10 mouse cellular contexts compared by ENCODE assay signal in the genomic region with DNA sequence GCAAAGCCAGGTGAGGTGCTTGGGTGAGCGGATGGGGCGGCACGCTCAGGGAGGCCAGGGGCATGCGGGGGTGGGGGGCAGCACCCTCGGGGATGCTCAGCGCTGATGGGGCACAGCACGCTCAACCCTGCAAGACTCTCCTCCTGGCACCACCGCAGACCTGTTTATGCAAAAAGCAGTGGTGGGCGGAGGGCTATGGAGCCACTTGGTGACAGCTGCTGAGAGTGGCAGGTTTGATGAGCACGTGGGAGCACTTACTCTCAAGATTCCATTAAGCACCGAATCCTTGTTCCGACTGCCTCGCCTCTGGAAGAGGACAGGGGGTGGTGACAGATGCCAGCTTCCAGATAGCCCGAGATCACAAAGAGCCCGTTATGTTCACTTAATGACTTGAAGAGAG.
DNase-seq lines count a peak whose midpoint lies in the region; ATAC-seq lines count a peak whose summit lies in the region.
"Had no signal": no experiment of that assay in that cellular context is flagged by ENCODE, and none has a peak within 500 bp of the region (broad histone marks: within the 10 kb centered on the region; RNA-seq: fewer than 3 reads in every experiment).

No protein-coding gene starts in this region.

- no peak overlapping the region for H3K4me3 ChIP-seq in heart, embryonic 12.5 days
- H3K4me3 ChIP-seq in megakaryocyte, embryonic 14.5 days (replicated peaks): peak overlapping the region; percentile 14
- H3K4me3 ChIP-seq in hindbrain, embryonic 14.5 days (replicated peaks; ENCODE audit: low read length): no peak overlapping the region
- H3K4me3 ChIP-seq in neural tube, embryonic 15.5 days (replicated peaks): no peak overlapping the region

- no peak for DNase-seq in heart, postnatal 36 days
- no peak for DNase-seq in hindbrain, embryonic 14.5 days (ENCODE audit: low spot score)
- no peak for DNase-seq in ovary, postnatal 10 days (ENCODE audit: low spot score)
- DNase-seq in cerebellum, postnatal 25 days: no peak
- DNase-seq: lung, adult 18-20 months had no signal

- H3K27ac ChIP-seq in heart, embryonic 12.5 days (ENCODE audit: poor library complexity, severe bottlenecking): no peak overlapping the region
- H3K27ac ChIP-seq in hindbrain, embryonic 14.5 days: no peak overlapping the region
- no peak overlapping the region for H3K27ac ChIP-seq in neural tube, embryonic 15.5 days (replicated peaks)

- peak overlapping the region; percentile 34 for H3K4me2 ChIP-seq in heart, embryonic 12.5 days
- H3K4me2 ChIP-seq in hindbrain, embryonic 14.5 days (replicated peaks): no peak overlapping the region; the same call in 1 of the 2 replicates
- H3K4me2 ChIP-seq in neural tube, embryonic 15.5 days: peak overlapping the region; percentile 9; the same call in 1 of the 2 replicates

- H3K9me3 ChIP-seq in heart, embryonic 12.5 days (replicated peaks): peaks cover 11% of the 10 kb centered on the region
- peaks cover 77% of the 10 kb centered on the region for H3K9me3 ChIP-seq in megakaryocyte, embryonic 14.5 days
- no peaks in the 10 kb centered on the region for H3K9me3 ChIP-seq in hindbrain, embryonic 14.5 days (ENCODE audit: control insufficient read depth, low read length)
- H3K9me3 ChIP-seq in neural tube, embryonic 15.5 days (replicated peaks): no peaks in the 10 kb centered on the region

- no peak overlapping the region for H3K9ac ChIP-seq in heart, embryonic 12.5 days
- no peak overlapping the region for H3K9ac ChIP-seq in hindbrain, embryonic 14.5 days
- no peak overlapping the region for H3K9ac ChIP-seq in neural tube, embryonic 15.5 days (replicated peaks)

- H3K4me1 ChIP-seq in heart, embryonic 12.5 days (replicated peaks): peaks cover 6% of the 10 kb centered on the region; the same call in 1 of the 2 replicates
- no peaks in the 10 kb centered on the region for H3K4me1 ChIP-seq in megakaryocyte, embryonic 14.5 days
- H3K4me1 ChIP-seq in hindbrain, embryonic 14.5 days (replicated peaks; ENCODE audit: control insufficient read depth, insufficient read depth, low read length): no peaks in the 10 kb centered on the region; the same call in 1 of the 2 replicates
- H3K4me1 ChIP-seq in neural tube, embryonic 15.5 days: 0 out of 2 replicates have a peak, but pooled peaks cover 5% of the 10 kb centered on the region

- peak; percentile 65 for ATAC-seq in heart, embryonic 12.5 days (ENCODE audit: insufficient number of reproducible peaks, low FRiP score)
- no peak for ATAC-seq in megakaryocyte, adult 5-6 weeks (ENCODE audit: poor library complexity, severe bottlenecking)
- ATAC-seq in hindbrain, embryonic 14.5 days (ENCODE audit: low FRiP score): peak; percentile 43; the same call in 1 of the 2 replicates
- 0 out of 2 replicates have a peak, but pooled peaks have one; percentile 45 for ATAC-seq in neural tube, embryonic 15.5 days (ENCODE audit: low FRiP score)
- ATAC-seq: CD4-positive, CD25-positive, alpha-beta regulatory T cell, adult 4 months had no signal

- intact Hi-C loops in heart, postnatal 36 days (cut with DNase I): no loop called here

- no peaks in the 10 kb centered on the region for H3K36me3 ChIP-seq in heart, embryonic 12.5 days
- no peaks in the 10 kb centered on the region for H3K36me3 ChIP-seq in megakaryocyte, embryonic 14.5 days (replicated peaks; ENCODE audit: low read length)
- H3K36me3 ChIP-seq in hindbrain, embryonic 14.5 days (replicated peaks; ENCODE audit: control insufficient read depth, insufficient read depth): no peaks in the 10 kb centered on the region
- no peaks in the 10 kb centered on the region for H3K36me3 ChIP-seq in neural tube, embryonic 15.5 days

- peaks cover 88% of the 10 kb centered on the region for H3K27me3 ChIP-seq in heart, embryonic 12.5 days (replicated peaks)
- H3K27me3 ChIP-seq in megakaryocyte, embryonic 14.5 days (replicated peaks): no peaks in the 10 kb centered on the region
- H3K27me3 ChIP-seq in hindbrain, embryonic 14.5 days (ENCODE audit: control insufficient read depth, insufficient read depth, low read length): no peaks in the 10 kb centered on the region
- no peaks in the 10 kb centered on the region; the same call in 1 of the 2 replicates for H3K27me3 ChIP-seq in neural tube, embryonic 15.5 days (replicated peaks)

- WGBS in heart, embryonic 12.5 days: 37% methylated on average over 15 of the region's 15 CpGs
- WGBS in hindbrain, embryonic 14.5 days: 58% methylated on average over 15 of the region's 15 CpGs
- 53% methylated on average over 15 of the region's 15 CpGs for WGBS in neural tube, embryonic 15.5 days
